Mouse (Mus musculus) hindbrain, embryonic 10.5 days (tissue): Measurements from ENCODE around the gene Pimreg. TPM values are rescaled to one million over a fixed set of nuclear protein-coding genes. Genes with fewer than 3 reads are reported as not detected.

Source experiments
- DNase-seq: peaks from one replicate; pipeline ENCODE4 v3.0.0-alpha.2; 2017; ENCODE audit warnings: low spot score
- H3K27ac ChIP-seq: fragments of 300-500 bp; sonication (generic); 2 replicates; pipeline ENCODE4 v1.5.1; 2016; ENCODE audit warnings: mild to moderate bottlenecking, moderate library complexity
- H3K27me3 ChIP-seq: fragments of 300-500 bp; sonication (generic); 2 replicates; pipeline ENCODE4 v1.6.1; 2016; ENCODE audit warnings: mild to moderate bottlenecking; ENCODE audit not compliant: poor library complexity, insufficient read depth, severe bottlenecking
- H3K36me3 ChIP-seq: fragments of 300-500 bp; sonication (generic); 2 replicates; pipeline ENCODE4 v1.6.1; 2016; ENCODE audit warnings: mild to moderate bottlenecking, moderate library complexity
- H3K4me1 ChIP-seq: fragments of 300-500 bp; sonication (generic); replicated peaks from 2 replicates; pipeline ENCODE4 v1.6.1; 2016; ENCODE audit warnings: mild to moderate bottlenecking
- H3K4me3 ChIP-seq: fragments of 300-500 bp; sonication (generic); 2 replicates; pipeline ENCODE4 v1.5.1; 2016; ENCODE audit warnings: mild to moderate bottlenecking, moderate library complexity
- H3K9me3 ChIP-seq: fragments of 300-500 bp; sonication (generic); 2 replicates; pipeline ENCODE4 v1.6.1; 2016; ENCODE audit warnings: mild to moderate bottlenecking, moderate library complexity
- WGBS: fragments of 180-500 bp; shearing (Covaris S2); methylation state at CpG from one replicate; pipeline ENCODE4 v1.1.7; 2016; 5-methylcytosine and 5-hydroxymethylcytosine counted together
- polyA plus RNA-seq: library from polyadenylated mRNA; unstranded; fragments of >200 nt; fragmentation: Nextera tagmentation; extraction: Ambion mirVana; gene quantifications from 2 replicates; pipeline ENCODE4 v1.2.1, GENCODE M21; 2016

Pimreg gene
- polyA plus RNA-seq, 1 experiment from 2014 or later, result 228 TPM

DNA sequence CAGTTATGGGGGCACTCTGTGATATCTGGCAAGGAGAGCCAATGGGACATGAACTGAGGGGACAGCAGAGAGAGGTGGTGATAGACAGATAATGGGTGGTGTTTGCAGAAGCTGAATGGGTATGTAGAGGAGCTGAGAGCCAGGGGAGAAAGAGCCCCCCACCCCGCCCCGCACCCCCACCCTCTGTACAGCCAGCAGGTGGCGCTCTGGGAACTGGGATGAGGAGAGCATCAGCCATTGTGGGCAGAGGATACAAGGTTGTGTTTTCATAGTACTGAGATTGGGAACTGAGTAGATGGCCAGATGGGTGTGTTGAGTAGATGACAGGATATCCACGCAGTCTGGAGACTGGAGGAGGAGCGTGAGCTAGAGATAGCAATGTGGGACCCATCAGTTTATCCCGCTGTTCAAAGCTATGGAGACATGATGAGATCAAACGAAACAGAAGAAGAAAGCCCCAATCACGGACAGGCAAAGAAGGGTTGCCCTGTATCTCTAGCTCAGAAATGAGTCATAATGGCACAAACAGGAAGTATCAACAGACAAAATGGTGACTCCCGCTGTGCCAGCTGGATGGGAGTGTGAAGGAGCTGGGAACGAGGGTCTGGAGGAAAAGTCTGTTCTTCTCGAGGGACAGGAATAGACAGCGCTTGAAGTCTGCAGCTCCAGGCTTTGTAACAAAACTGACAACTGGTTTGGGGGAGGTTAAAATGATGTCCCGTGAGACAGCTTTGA lies 25.1 kb upstream of the Pimreg start:
- Histone ChIP-seq H3K27ac (no peak overlapping the region), H3K4me1 (peaks cover 15% of the 10 kb centered on the region), H3K27me3 (no peaks in the 10 kb centered on the region), H3K36me3 (no peaks in the 10 kb centered on the region), H3K4me3 (no peak overlapping the region), H3K9me3 (no peaks in the 10 kb centered on the region)
- no peak for DNase-seq
- 83% methylated on average over 13 of the region's 13 CpGs for WGBS

- H3K4me1 ChIP-seq, result peaks cover 11% of the 10 kb centered on the region
- H3K27me3 ChIP-seq, result no peaks in the 10 kb centered on the region
- WGBS, result 84% methylated on average over 9 of the region's 9 CpGs
- no peaks in the 10 kb centered on the region for H3K9me3 ChIP-seq
- DNase-seq, result no peak
- H3K27ac ChIP-seq, result no peak overlapping the region
- H3K36me3 ChIP-seq, result no peaks in the 10 kb centered on the region
- no peak overlapping the region for H3K4me3 ChIP-seq
These were observed 24.6 kb upstream of the Pimreg start for GRCm38 (mm10) chr11:72017253-72017601.

DNA sequence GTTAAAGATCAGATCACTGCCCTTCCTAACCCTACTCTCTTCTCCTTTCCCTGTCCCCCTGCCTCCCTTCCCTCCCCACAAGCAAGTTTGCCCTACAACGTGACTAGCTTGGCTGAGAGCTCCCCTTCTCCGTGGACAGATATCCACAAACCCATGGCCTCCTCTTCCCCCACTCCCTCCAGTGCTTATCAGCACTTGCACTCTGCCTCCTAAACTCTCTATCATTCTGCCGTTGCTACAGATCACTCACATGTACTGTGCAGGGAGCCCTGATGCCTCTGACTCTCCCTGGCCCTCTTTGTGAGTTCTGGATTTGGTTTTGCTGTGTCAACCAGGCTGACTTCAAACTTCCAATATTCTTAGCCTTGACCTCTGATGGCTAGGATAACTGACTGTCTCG lies 20.8 kb upstream of the Pimreg start:
- Histone ChIP-seq H3K36me3 (no peaks in the 10 kb centered on the region), H3K27ac (no peak overlapping the region), H3K4me1 (peaks cover 14% of the 10 kb centered on the region; the same call in 1 of the 2 replicates), H3K4me3 (no peak overlapping the region), H3K27me3 (no peaks in the 10 kb centered on the region), H3K9me3 (no peaks in the 10 kb centered on the region)
- DNase-seq, result no peak
- 83% methylated on average over 4 of the region's 4 CpGs for WGBS

GRCm38 (mm10) chr11:72022827-72023226 lies 19.0 kb upstream of the Pimreg start:
- no peak for DNase-seq
- WGBS, result 85% methylated on average over 6 of the region's 6 CpGs
- Histone ChIP-seq H3K4me1 (peaks cover 14% of the 10 kb centered on the region; the same call in 1 of the 2 replicates), H3K27me3 (no peaks in the 10 kb centered on the region), H3K4me3 (no peak overlapping the region), H3K36me3 (no peaks in the 10 kb centered on the region), H3K9me3 (no peaks in the 10 kb centered on the region), H3K27ac (no peak overlapping the region)

DNA sequence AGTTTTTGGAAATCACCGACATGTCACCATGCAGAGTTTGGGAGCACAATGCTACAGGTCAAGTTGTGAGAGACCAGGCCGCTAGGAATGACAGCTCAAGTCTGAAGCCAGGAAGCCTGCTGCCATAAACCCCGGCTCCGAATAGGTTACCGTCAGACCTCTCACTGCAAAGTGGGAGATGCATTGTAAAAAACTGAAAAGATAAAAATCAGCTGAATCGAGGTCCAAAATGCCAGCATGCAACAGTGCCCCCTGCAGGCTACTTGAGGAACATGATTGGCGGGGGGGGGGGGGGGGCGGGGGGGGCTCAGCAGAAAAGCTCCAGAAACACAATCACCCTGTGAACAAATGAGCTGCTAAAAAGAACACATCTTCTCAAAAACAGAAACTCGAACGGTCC lies 18.3 kb upstream of the Pimreg start:
- no peaks in the 10 kb centered on the region for H3K9me3 ChIP-seq
- H3K4me3 ChIP-seq, result no peak overlapping the region
- peaks cover 14% of the 10 kb centered on the region; the same call in 1 of the 2 replicates for H3K4me1 ChIP-seq
- H3K36me3 ChIP-seq, result no peaks in the 10 kb centered on the region
- H3K27me3 ChIP-seq, result no peaks in the 10 kb centered on the region
- DNase-seq, result peak; percentile 32
- 50% methylated on average over 10 of the region's 10 CpGs for whole genome bisulfite sequencing
- no peak overlapping the region for H3K27ac ChIP-seq

DNA sequence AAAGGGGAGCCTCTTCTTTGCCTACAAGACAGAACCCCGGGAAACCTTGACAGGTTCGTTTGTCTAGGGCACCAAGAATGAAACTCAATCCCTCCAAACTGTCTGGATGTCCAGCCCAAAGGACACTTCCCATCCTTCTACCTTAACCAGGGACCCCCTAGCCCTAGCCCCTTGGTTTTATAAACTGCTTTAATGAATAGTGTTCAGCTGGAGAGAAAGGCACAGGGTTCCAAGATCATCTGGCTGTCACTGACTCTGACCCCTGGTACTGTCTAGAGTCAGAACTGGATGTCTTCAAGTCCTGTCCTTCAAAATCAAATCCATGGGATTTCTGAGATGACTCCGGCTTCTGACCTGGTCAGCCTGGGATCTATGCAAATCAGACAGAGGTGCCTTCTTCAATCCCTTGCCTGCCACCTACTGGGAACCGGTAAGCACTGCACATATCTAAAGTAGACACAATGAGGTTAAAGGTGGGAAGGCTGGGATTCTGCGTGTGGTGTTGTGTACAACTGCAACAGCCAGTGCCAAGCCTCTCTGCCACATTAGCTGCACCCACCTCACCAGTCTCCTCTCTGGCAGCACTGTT lies 17.5 kb upstream of the Pimreg start:
- Histone ChIP-seq H3K27ac (no peak overlapping the region), H3K27me3 (peaks cover 5% of the 10 kb centered on the region), H3K9me3 (no peaks in the 10 kb centered on the region), H3K4me3 (no peak overlapping the region), H3K36me3 (no peaks in the 10 kb centered on the region), H3K4me1 (peaks cover 16% of the 10 kb centered on the region)
- DNase-seq, result peak; percentile 69
- WGBS, result 33% methylated on average over 5 of the region's 5 CpGs

DNA sequence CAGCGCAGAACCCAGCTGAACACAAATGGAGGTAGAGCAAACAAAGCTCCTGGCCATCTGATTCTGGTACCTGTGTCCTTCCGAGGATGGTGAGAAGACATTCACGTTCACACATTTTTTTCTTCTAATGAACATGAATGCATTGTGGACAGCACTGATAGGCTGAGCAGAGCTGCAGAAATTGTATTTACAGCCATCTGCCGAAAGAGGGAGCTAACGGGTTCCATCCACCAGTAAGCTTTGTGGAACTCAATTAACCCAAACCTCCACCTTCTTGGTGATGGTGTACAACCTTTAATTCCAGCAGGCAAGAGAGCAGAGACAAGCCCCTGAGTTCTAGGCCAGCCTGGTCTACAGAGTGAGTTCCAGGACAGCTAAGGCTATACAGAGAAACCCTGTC lies 16.0 kb upstream of the Pimreg start:
- Histone ChIP-seq H3K36me3 (no peaks in the 10 kb centered on the region), H3K4me1 (peaks cover 17% of the 10 kb centered on the region), H3K27ac (no peak overlapping the region), H3K9me3 (no peaks in the 10 kb centered on the region), H3K27me3 (peaks cover 20% of the 10 kb centered on the region), H3K4me3 (no peak overlapping the region)
- peak; percentile 34 for DNase-seq
- 40% methylated on average over 5 of the region's 5 CpGs for WGBS

GRCm38 (mm10) chr11:72026516-72026915 lies 15.3 kb upstream of the Pimreg start:
- Histone ChIP-seq H3K4me1 (peaks cover 17% of the 10 kb centered on the region), H3K27me3 (peaks cover 23% of the 10 kb centered on the region), H3K36me3 (no peaks in the 10 kb centered on the region), H3K27ac (no peak overlapping the region), H3K4me3 (no peak overlapping the region), H3K9me3 (no peaks in the 10 kb centered on the region)
- 91% methylated on average over 9 of the region's 9 CpGs for WGBS
- no peak for DNase-seq

- Histone ChIP-seq H3K4me3 (no peak overlapping the region), H3K27me3 (peaks cover 23% of the 10 kb centered on the region), H3K36me3 (no peaks in the 10 kb centered on the region), H3K27ac (no peak overlapping the region), H3K9me3 (no peaks in the 10 kb centered on the region), H3K4me1 (peaks cover 17% of the 10 kb centered on the region)
- WGBS, result 78% methylated on average over 9 of the region's 9 CpGs
- no peak for DNase-seq
These were observed 14.0 kb upstream of the Pimreg start for GRCm38 (mm10) chr11:72027836-72028235.

DNA sequence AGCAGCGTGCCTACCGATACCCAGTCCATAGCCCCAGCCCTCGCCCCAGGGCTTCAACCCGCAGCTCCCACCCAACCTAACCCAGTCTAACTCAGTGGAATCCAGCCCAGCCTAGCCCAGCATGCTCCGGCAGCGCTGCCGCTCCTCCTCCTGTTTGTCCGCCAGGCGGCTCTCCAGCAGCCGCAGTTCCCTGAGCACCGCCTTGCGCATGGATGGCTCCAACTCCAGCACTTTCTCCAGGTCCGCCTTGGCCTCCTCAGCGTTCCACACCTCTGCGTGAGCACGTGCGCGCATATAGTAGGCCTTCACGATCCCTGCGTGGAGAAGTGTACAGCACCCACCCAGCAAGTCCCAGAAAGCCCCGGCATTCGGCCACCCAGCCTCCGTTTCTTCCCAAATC lies 12.7 kb upstream of the Pimreg start:
- no peaks in the 10 kb centered on the region for H3K9me3 ChIP-seq
- H3K27me3 ChIP-seq, result peaks cover 27% of the 10 kb centered on the region
- H3K4me3 ChIP-seq, result no peak overlapping the region
- H3K4me1 ChIP-seq, result peaks cover 8% of the 10 kb centered on the region
- DNase-seq, result peak; percentile 67
- H3K36me3 ChIP-seq, result no peaks in the 10 kb centered on the region
- 22% methylated on average over 23 of the region's 23 CpGs for WGBS
- no peak overlapping the region for H3K27ac ChIP-seq

- Histone ChIP-seq H3K27me3 (peaks cover 28% of the 10 kb centered on the region), H3K9me3 (no peaks in the 10 kb centered on the region), H3K36me3 (no peaks in the 10 kb centered on the region), H3K4me3 (no peak overlapping the region), H3K27ac (no peak overlapping the region), H3K4me1 (peaks cover 13% of the 10 kb centered on the region)
- DNase-seq, result no peak
- 92% methylated on average over 7 of the region's 7 CpGs for WGBS
These were observed 10.5 kb upstream of the Pimreg start for GRCm38 (mm10) chr11:72031353-72031752.

DNA sequence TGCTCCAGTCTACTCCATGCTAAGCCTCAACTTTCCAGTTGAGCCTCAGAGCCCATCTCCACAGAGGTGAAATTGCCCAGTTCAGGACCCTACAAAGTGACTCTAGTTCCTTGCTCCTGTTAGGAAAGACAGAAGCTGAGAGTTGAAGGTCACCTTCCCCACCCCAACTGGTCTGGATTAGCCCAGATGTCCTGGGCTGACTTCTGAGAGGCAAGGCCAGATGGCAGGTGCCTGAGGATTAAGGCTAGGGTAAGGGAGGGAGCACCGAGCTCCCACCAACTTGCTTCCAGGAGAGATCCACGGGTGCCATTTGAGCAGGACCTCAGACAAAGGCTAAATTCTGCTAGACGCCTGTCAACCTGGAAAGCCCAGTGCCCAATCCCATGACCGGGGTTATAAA lies 9.7 kb upstream of the Pimreg start:
- H3K36me3 ChIP-seq, result no peaks in the 10 kb centered on the region
- peaks cover 35% of the 10 kb centered on the region for H3K27me3 ChIP-seq
- WGBS, result 74% methylated on average over 4 of the region's 4 CpGs
- no peak for DNase-seq
- H3K27ac ChIP-seq, result no peak overlapping the region
- peaks cover 13% of the 10 kb centered on the region for H3K4me1 ChIP-seq
- H3K9me3 ChIP-seq, result no peaks in the 10 kb centered on the region
- H3K4me3 ChIP-seq, result no peak overlapping the region

DNA sequence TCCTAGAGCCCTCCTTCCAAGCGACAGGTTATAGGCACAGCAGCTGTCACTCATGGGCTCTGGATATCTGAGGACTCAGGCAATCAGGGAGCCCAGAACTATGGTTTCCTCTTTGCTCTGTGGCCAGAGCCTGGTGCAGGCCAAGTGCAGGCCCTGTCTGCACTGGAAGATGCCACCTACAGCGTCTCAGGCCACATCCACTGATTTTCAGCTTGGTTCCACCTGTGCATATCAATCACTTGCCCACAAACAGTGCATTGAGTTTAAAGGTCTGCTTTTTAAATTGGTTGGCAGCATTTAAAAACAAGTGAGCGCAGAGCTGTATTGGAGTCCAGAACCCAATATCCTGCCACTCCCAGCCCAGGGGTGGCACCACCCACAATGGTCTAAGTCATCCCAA lies 9.2 kb upstream of the Pimreg start:
- 87% methylated on average over 3 of the region's 3 CpGs for WGBS
- Histone ChIP-seq H3K36me3 (no peaks in the 10 kb centered on the region), H3K4me3 (no peak overlapping the region), H3K27ac (no peak overlapping the region), H3K27me3 (peaks cover 40% of the 10 kb centered on the region), H3K4me1 (peaks cover 15% of the 10 kb centered on the region), H3K9me3 (no peaks in the 10 kb centered on the region)
- DNase-seq, result no peak
